Mouse (Mus musculus) left cerebral cortex, postnatal 25 days (tissue): ENCODE results near the gene Mfsd4a. TPM values are rescaled to one million over a fixed set of nuclear protein-coding genes. Genes with fewer than 3 reads are reported as not detected.

Experiments used
- DNase-seq, 2 experiments: peaks; one replicate each; pipeline ENCODE4 v3.0.0; 2022; ENCODE audit warnings: low spot score in 2 of 2, mixed read lengths in 1 of 2
- intact Hi-C: fragments of 180-260 bp; cut with DNase I; formaldehyde crosslinking; loops from one replicate; pipeline ENCODE4 v1.15.1; 2025
- total RNA-seq, 2 experiments: library from RNA; stranded (reverse); gene quantifications; 2 replicates each; pipeline ENCODE4 v1.2.3; 2021

The Mfsd4a gene
- total RNA-seq, 2 experiments from 2014 or later: 73.5 to 87.6 TPM

DNA sequence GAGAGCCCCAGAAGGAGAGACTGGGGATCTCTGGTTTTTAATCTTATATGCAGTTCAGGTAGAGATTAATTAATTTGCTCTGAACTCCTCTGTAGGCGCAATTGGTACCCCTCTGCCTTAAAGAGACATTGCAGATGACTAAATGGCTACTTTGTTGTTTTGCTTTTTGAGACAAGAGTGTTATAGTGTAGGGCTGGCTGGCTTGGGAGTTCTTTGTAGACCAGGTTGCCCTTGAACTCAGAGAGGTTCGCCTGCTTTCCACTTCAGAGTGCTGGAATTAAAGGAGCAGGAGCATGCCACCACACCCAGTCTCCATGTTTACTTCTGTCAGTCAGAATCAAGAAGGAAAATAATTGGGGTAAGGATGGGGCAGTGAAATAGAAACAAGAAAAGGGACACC, 64.8 kb downstream of the Mfsd4a start:
- intact Hi-C loops: no loop called here
- no peak for DNase-seq

DNA sequence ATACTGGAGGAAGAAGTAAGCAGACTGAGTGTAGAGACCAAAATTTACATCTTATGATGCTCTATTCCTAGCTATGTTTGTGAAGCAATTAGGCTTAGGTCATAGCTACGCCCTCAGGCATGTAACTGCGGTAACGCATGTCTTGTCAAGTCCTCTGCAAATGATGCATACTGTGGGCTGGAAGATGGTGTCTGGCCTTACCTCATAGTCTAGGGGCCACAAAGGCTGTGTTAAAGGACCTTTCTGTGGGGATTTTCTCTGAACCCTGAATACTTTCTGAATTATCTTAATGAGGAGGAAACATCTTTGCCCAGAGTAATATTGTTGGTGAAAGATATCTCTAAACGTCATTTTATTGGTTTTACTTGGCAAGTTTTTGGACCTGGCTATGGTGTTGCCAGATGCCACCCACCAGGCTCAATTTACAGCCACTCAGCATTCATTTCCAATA, 66.0 kb downstream of the Mfsd4a start:
- intact Hi-C loops: no loop called here
- no peak for DNase-seq

DNA sequence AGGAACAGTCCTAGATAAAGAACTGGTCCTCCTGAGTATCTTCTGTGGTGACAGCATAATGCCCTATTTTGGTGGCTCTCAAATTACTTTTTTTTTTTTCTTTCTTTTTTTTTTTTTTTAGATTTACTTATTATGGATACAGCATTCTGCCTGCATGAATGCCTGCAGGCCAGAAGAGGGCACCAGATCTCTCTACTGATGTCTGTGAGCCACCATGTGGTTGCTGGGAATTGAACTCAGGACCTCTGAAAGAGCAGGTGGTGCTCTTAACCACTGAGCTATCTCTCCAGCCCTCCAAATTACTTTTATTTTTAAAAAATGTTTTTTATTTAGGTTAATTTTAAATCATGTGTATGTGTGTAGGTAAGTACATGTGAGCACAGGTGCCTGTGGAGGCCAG, 67.4 kb downstream of the Mfsd4a start:
- no peak for DNase-seq
- intact Hi-C loops: no loop called here

DNA sequence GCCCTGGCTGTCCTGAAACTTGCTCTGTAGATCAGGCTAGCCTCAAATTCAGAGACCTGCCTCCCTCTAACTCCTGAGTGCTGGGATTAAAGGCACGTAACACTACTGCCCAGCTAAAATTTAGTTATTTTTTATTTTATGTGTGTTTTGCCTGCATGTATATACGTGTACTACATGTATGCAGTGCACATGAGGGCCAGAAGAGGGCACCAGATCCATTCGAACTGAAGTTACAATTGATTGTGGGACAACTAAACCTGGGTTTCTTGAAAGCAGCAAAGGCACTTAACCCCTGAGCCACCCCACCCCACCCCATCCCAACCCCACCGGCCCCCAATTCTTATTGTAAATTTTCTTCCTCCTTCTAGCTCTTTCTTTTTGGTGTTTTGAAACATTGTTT, 72.8 kb downstream of the Mfsd4a start:
- intact Hi-C loops: loop anchor here (2.0 kb wide), 2 partner anchors 52 to 122 kb away; no protein-coding TSS in a partner anchor
- DNase-seq: peak; percentile 39 to 61

DNA sequence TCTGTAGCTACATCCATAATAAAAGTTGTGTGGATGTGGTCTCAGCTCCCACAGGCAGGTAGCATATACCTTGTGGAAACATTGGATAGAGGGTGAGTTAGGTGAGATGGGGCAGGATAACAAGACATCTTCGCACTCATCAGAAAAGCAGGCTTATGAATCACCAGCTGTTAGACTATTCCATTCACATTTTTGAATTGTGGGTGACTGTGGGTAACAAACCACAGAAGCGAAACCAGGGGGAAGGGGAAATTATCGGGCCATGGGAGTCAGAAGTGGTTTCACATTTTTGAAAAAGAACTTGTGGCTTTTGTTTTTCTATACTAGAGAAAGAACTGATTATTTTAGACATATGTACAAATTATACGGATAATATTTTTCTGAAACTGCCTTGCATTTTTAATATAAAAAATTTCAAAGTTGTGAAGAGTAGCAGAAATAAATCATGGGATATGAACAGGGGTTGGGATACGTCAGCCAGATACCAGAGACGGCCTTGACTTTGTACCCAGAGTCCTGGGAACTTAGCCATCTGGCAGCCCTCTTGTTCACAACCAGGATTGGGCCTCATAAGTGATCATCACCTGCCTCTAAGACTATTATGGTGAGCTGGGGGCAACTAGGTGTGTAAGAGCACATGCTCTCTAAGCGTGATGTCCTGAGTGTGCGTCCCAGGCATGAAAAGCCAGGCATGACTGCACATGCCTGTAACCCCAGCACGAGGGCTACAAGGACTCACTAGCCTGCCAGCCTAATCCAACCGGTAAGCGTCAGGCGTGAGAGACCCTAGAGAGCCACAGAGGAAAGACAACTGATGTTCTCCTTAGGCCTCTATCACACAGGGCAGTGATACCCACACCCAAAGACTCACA, 74.5 kb downstream of the Mfsd4a start:
- intact Hi-C loops: loop anchor here (2.0 kb wide), 2 partner anchors 53 to 123 kb away; no protein-coding TSS in a partner anchor
- no peak for DNase-seq

DNA sequence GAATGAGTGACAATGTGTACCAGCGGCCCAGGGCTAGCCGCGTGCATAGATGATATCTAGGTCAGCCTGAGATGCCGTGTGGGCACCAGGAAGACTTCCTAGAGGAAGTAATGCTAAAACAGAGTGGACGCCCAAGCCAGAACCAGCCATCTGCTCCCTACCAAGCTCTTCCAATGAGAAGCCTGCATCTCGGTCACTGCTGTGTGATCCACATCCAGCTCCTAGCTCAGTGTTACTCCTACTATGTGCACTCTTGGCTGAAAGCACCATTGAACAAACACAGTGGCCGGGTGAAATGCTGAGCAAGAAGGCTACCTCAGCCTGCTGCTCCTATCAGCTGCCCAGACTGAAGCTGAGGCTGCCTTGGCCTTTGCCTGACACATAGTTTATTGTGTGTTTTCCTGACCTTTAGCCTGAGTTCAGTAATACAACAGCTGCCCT, 75.3 kb downstream of the Mfsd4a start:
- peak in 1 of 2 experiments; percentile 15 for DNase-seq
- intact Hi-C loops: no loop called here

DNA sequence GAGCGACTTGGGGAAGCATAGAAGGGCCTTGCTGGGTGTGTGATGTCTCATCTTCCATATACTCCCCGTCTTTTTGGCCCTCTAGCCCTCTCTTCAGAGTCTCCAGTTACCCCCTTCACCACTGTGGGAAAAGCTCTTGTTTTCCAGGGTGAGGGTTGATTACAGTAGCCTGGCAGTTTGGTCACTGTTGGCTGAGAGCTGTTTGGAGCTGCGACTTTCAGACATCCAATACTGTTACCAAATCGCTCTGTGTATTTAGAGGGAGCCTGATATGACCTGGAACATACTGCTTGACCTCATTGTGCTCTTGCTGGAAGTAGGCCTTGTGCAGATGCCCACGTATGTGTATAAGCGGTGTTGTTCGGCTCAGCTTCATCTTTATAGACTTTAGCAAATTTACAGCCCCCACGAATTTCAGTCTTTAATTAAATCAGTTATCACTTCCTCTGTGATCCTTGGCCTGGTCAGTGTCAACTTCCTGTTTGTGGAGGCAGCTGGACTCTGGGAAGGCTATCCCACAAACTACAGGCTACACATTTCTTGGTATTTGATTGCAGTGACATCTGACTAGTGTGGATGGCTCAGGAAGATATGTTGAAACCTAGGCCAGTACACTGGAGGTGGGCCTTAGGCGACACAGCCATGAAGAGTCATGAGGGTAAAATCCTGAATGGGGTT, 77.6 kb downstream of the Mfsd4a start:
- no peak for DNase-seq
- intact Hi-C loops: no loop called here

DNA sequence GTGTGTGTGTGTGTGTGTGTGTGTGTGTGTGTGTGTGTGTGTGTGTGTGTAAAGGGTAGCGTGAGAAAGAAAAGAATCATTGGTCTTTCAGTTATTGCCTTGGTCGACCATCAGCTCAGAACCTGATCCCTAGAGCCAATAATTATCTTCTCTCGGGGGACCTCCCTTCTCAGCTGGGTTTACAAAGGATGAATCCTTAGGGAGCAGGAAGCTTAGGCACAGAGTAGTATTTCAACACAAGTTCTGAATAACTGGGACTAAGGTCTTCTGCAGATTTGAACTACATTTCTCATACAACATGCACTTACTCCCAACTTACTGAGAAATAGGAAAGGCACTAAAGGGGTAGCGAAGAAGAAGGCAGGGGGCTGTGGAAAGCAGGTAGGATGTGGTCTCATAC, 78.4 kb downstream of the Mfsd4a start:
- intact Hi-C loops: no loop called here
- DNase-seq: no peak

DNA sequence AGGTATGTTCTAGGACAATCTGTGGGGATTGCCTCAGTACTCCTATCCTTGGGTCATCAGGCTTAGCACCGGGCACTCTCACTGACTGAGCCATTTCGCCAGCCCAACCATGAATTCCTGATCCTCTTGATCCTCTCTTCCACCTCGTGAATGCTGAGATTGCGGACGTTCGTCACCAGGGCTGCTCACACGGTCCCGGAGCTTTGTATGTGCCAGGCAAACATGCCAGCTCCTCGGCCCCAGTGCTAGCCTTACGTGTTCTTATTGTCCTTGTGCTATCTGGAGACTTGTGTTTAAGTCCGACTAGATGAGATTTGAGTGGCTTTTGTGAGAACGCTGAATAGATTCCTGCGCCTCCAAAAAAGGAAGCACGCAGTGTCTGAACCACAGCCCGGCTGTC, 80.4 kb downstream of the Mfsd4a start:
- intact Hi-C loops: no loop called here

DNA sequence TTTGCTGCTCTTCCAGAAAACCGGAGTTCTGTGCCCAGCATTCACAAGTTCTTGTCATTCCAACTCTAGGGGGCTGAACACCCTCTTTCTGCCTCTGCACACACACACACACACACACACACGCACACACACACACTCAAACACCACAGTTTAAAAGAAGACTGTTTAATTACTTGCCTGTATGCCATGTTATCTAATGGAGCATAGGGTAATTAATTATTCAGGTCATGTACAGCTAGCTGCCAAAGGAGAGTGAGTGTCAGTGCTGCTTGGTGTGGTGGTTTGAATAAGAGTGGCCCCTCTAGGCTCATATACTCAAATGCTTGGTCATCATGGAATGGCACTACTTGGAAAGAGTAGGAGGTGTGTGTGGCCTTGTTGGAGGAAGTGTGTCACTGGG, 84.1 kb downstream of the Mfsd4a start:
- DNase-seq: no peak
- intact Hi-C loops: loop anchor here (1.0 to 2.0 kb wide), 2 partner anchors 63 to 132 kb away; no protein-coding TSS in a partner anchor

More for the DNA sequence above, 80.4 kb downstream of the Mfsd4a start:
- DNase-seq: no peak

DNA sequence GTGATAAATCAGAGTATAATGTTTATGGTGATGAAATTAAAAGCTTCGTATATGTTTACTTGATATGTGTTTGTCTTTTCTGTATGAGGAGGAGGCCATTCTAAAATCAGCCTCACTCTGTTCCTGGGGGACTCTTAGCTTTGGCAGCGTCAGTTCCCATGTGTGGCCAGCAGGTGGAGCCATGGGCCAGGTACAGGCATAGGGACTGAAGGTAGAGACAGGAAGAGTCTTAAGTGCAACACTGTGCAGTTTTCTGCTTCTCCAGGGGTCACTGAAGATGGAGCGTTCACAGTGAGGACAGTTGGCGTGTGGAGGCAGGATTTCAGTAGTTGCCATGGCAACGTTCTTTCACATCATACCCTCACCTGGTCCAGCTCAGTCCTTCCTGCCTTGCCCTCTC, 85.0 kb downstream of the Mfsd4a start:
- peak; percentile 75 to 82 for DNase-seq

DNA sequence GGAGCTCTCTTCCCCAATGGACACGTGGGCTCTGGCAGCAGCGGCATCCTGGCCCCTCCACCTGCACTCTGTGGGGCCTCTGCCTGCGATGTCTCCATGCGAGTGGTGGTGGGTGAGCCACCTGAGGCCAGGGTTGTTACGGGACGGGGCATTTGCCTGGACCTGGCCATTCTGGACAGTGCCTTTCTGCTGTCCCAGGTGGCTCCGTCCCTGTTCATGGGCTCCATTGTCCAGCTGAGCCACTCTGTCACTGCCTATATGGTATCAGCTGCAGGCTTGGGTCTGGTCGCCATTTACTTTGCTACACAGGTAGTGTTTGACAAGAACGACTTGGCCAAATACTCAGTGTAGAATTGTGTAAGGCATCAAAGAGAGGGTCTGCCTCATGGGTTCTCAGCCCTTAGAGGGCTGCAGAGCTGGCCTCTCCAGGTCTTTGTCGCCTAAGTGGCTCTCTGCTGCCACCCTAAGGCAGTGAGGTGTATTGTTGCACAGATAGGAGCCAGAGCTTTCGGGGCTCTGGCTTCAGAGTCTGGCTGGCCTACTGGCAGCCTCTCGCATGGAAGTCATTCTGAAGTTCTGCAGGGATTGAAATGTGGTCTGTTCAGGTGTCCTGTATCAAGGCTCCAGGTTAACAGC, 86.4 kb downstream of the Mfsd4a start:
- intact Hi-C loops: loop anchor here (1.0 to 2.0 kb wide), 3 partner anchors 44 to 273 kb away; no protein-coding TSS in a partner anchor
- peak; percentile 71 to 74 for DNase-seq

More for the DNA sequence above, 85.0 kb downstream of the Mfsd4a start:
- intact Hi-C loops: loop anchor here (1.0 to 2.0 kb wide), 2 partner anchors 64 to 133 kb away; no protein-coding TSS in a partner anchor

DNA sequence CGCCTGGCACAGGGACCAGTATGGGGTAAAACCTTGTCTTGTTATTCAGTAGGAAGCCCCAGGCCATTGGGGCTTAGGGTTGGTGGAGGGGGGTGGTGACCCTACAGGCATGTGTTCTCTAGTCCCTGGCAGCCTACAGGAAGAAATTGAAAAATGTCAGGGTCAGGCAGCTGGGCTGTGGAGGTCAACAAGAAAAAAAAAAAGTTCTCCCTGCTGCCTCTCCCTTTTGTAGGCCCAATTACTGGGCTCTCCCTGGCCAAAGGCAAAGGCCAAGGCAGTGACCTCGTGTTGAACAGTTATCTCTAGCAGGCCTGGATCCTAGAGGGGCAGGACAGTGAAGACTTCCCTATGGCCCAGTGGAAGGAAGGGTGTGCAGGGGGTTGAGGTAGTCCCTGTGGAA, 87.4 kb downstream of the Mfsd4a start:
- DNase-seq: no peak
- intact Hi-C loops: loop anchor here (2.0 kb wide), 1 partner anchor 272 kb away; no protein-coding TSS in a partner anchor

DNA sequence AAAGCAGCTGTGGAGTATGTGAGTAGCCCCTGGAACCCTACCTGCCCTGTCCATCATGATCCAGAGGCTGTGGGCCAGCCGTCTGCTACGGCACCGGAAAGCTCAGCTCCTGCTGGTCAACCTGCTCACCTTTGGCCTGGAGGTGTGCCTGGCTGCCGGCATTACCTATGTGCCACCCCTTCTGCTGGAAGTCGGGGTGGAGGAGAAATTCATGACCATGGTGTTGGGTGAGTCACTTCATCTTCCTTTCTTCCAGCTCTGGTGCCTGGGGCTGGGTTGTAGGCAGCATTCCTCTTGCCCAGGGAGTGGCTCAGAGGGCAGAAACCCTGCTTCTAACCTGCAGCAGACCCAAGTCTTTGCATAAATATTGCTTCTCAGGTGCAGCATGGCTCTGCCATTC, 91.0 kb downstream of the Mfsd4a start:
- DNase-seq: no peak
- intact Hi-C loops: no loop called here

DNA sequence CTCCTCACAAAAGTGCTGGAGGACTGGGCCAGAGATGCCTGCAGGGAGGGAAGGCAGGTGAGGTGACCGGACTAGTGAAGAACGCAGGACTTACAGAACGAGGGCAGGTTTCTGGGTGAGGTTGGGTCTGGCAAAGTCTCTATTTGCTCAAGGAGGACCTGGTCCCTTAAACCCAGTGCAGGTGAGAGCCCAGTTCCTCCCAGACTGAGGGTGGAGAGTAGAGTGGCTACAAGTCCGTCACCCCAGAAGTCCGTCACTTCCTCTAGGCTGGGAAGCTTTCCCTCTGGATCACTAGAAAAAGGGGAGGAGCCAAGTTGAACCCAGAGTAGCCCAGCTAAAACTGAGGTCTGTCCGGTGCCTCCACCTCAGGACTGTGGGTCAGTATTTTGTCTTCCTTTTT, 93.9 kb downstream of the Mfsd4a start:
- no peak for DNase-seq
- intact Hi-C loops: no loop called here

Other genes starting within 250 kb of the Mfsd4a start
- 10 to 100 TPM; 46.4 to 51.0 TPM for gene Slc41a1, start 240.6 kb downstream of the Mfsd4a start, total RNA-seq
- 1 to 10 TPM; 5.1 to 7.6 TPM for gene Rab29, start 200.8 kb downstream of the Mfsd4a start, total RNA-seq
- 100 to 1,000 TPM; 148 to 152 TPM for gene Nucks1, start 157.5 kb downstream of the Mfsd4a start, total RNA-seq
- gene Slc45a3, start 105.1 kb downstream of the Mfsd4a start, total RNA-seq: 1 to 10 TPM; 1.1 to 1.9 TPM
- 10 to 100 TPM; 52.6 TPM for gene Elk4, start 60.5 kb downstream of the Mfsd4a start, total RNA-seq
- gene Cdk18, start 71.6 kb upstream of the Mfsd4a start, total RNA-seq: 10 to 100 TPM; 26.9 to 28.7 TPM
- gene Lemd1, start 123.4 kb upstream of the Mfsd4a start, total RNA-seq: 1 to 10 TPM; 4.2 to 7.3 TPM
- 1 to 10 TPM; 4.7 to 5.8 TPM for gene AC124108.1, start 123.4 kb upstream of the Mfsd4a start, total RNA-seq
- not detected for gene Gm10188, start 161.7 kb upstream of the Mfsd4a start, total RNA-seq
- 10 to 100 TPM; 11.3 to 14.1 TPM for gene Klhdc8a, start 230.6 kb upstream of the Mfsd4a start, total RNA-seq
- under 1 TPM; 0.94 to 0.96 TPM for gene Nuak2, start 248.1 kb upstream of the Mfsd4a start, total RNA-seq